Mouse (Mus musculus): ENCODE measurements around the gene Ankrd55. TPM values are rescaled to one million over a fixed set of nuclear protein-coding genes. Genes with fewer than 3 reads are reported as not detected.

Ankrd55 gene
- polyA plus RNA-seq, 1 experiment from 2014 or later: 0.24 TPM

- H3K27me3 ChIP-seq (replicated peaks): no peaks in the 10 kb centered on the region
- H3K9ac ChIP-seq: no peak overlapping the region
- H3K9me3 ChIP-seq: no peaks in the 10 kb centered on the region
- peak; percentile 25; the same call in 1 of the 2 replicates for ATAC-seq (ENCODE audit: insufficient read depth, low FRiP score, low read depth)
- H3K4me3 ChIP-seq (replicated peaks): no peak overlapping the region
- no peaks in the 10 kb centered on the region for H3K4me1 ChIP-seq
- peak overlapping the region; percentile 40; the same call in 1 of the 2 replicates for H3K27ac ChIP-seq
- no peaks in the 10 kb centered on the region for H3K36me3 ChIP-seq
- WGBS: 23% methylated on average over 7 of the region's 7 CpGs
- no peak overlapping the region for H3K4me2 ChIP-seq
These were observed 58.5 kb downstream of the Ankrd55 start for GRCm38 (mm10) chr13:112346659-112347142.

- H3K27me3 ChIP-seq (replicated peaks): no peaks in the 10 kb centered on the region
- no peaks in the 10 kb centered on the region for H3K9me3 ChIP-seq
- no peak for ATAC-seq (ENCODE audit: insufficient read depth, low FRiP score, low read depth)
These were observed 60.0 kb downstream of the Ankrd55 start for GRCm38 (mm10) chr13:112348250-112348649.

GRCm38 (mm10) chr13:112348896-112349484, 60.7 kb downstream of the Ankrd55 start:
- no peak overlapping the region for H3K4me2 ChIP-seq
- no peak overlapping the region for H3K27ac ChIP-seq
- H3K9me3 ChIP-seq: no peaks in the 10 kb centered on the region
- 85% methylated on average over 14 of the region's 14 CpGs for WGBS
- H3K36me3 ChIP-seq: no peaks in the 10 kb centered on the region
- H3K4me3 ChIP-seq (replicated peaks): no peak overlapping the region
- H3K9ac ChIP-seq: no peak overlapping the region
- no peak for ATAC-seq (ENCODE audit: insufficient read depth, low FRiP score, low read depth)
- no peaks in the 10 kb centered on the region for H3K27me3 ChIP-seq (replicated peaks)
- H3K4me1 ChIP-seq: no peaks in the 10 kb centered on the region

More at GRCm38 (mm10) chr13:112348250-112348649, 60.0 kb downstream of the Ankrd55 start:
- H3K27ac ChIP-seq: no peak overlapping the region
- no peak overlapping the region for H3K9ac ChIP-seq
- H3K4me1 ChIP-seq: no peaks in the 10 kb centered on the region
- no peak overlapping the region for H3K4me2 ChIP-seq
- no peak overlapping the region for H3K4me3 ChIP-seq (replicated peaks)
- H3K36me3 ChIP-seq: no peaks in the 10 kb centered on the region
- WGBS: 100% methylated on average over 1 of the region's 1 CpGs

GRCm38 (mm10) chr13:112349500-112349899, 61.2 kb downstream of the Ankrd55 start:
- Histone ChIP-seq H3K36me3 (no peaks in the 10 kb centered on the region), H3K27ac (no peak overlapping the region), H3K9ac (no peak overlapping the region), H3K27me3 (replicated peaks) (no peaks in the 10 kb centered on the region), H3K4me1 (no peaks in the 10 kb centered on the region), H3K4me3 (replicated peaks) (no peak overlapping the region), H3K4me2 (no peak overlapping the region), H3K9me3 (no peaks in the 10 kb centered on the region)
- 90% methylated on average over 7 of the region's 7 CpGs for WGBS
- no peak for ATAC-seq (ENCODE audit: insufficient read depth, low FRiP score, low read depth)

GRCm38 (mm10) chr13:112351943-112352342, 63.7 kb downstream of the Ankrd55 start:
- no peak overlapping the region for H3K9ac ChIP-seq
- H3K36me3 ChIP-seq: no peaks in the 10 kb centered on the region
- no peaks in the 10 kb centered on the region for H3K4me1 ChIP-seq
- H3K4me2 ChIP-seq: no peak overlapping the region
- no peak for ATAC-seq (ENCODE audit: insufficient read depth, low FRiP score, low read depth)
- H3K27ac ChIP-seq: no peak overlapping the region
- no peak overlapping the region for H3K4me3 ChIP-seq (replicated peaks)
- WGBS: 65% methylated on average over 8 of the region's 8 CpGs
- no peaks in the 10 kb centered on the region for H3K9me3 ChIP-seq
- H3K27me3 ChIP-seq (replicated peaks): no peaks in the 10 kb centered on the region

- Histone ChIP-seq H3K4me1 (no peaks in the 10 kb centered on the region), H3K4me3 (replicated peaks) (no peak overlapping the region), H3K27me3 (replicated peaks) (no peaks in the 10 kb centered on the region), H3K27ac (no peak overlapping the region), H3K9me3 (no peaks in the 10 kb centered on the region), H3K36me3 (no peaks in the 10 kb centered on the region), H3K4me2 (no peak overlapping the region), H3K9ac (no peak overlapping the region)
- 48% methylated on average over 6 of the region's 6 CpGs for whole genome bisulfite sequencing
- no peak for ATAC-seq (ENCODE audit: insufficient read depth, low FRiP score, low read depth)
These were observed 66.0 kb downstream of the Ankrd55 start for GRCm38 (mm10) chr13:112354109-112354867.

GRCm38 (mm10) chr13:112354958-112355357, 66.7 kb downstream of the Ankrd55 start:
- Histone ChIP-seq H3K9ac (no peak overlapping the region), H3K4me3 (replicated peaks) (no peak overlapping the region), H3K27me3 (replicated peaks) (no peaks in the 10 kb centered on the region), H3K27ac (no peak overlapping the region), H3K4me2 (no peak overlapping the region), H3K4me1 (no peaks in the 10 kb centered on the region), H3K36me3 (no peaks in the 10 kb centered on the region), H3K9me3 (no peaks in the 10 kb centered on the region)
- ATAC-seq (ENCODE audit: insufficient read depth, low FRiP score, low read depth): no peak
- 76% methylated on average over 10 of the region's 10 CpGs for WGBS

GRCm38 (mm10) chr13:112355794-112356486, 67.7 kb downstream of the Ankrd55 start:
- no peaks in the 10 kb centered on the region for H3K36me3 ChIP-seq
- ATAC-seq (ENCODE audit: insufficient read depth, low FRiP score, low read depth): no peak
- H3K4me3 ChIP-seq (replicated peaks): no peak overlapping the region
- no peak overlapping the region for H3K9ac ChIP-seq
- H3K27me3 ChIP-seq (replicated peaks): no peaks in the 10 kb centered on the region
- H3K9me3 ChIP-seq: no peaks in the 10 kb centered on the region
- no peak overlapping the region for H3K4me2 ChIP-seq
- WGBS: 88% methylated on average over 20 of the region's 20 CpGs
- H3K27ac ChIP-seq: no peak overlapping the region
- H3K4me1 ChIP-seq: no peaks in the 10 kb centered on the region

- no peaks in the 10 kb centered on the region for H3K27me3 ChIP-seq (replicated peaks)
- WGBS: 86% methylated on average over 4 of the region's 4 CpGs
- no peaks in the 10 kb centered on the region for H3K9me3 ChIP-seq
- H3K4me2 ChIP-seq: no peak overlapping the region
- no peaks in the 10 kb centered on the region for H3K36me3 ChIP-seq
- no peak overlapping the region for H3K27ac ChIP-seq
- no peak overlapping the region for H3K9ac ChIP-seq
- no peak for ATAC-seq (ENCODE audit: insufficient read depth, low FRiP score, low read depth)
- no peaks in the 10 kb centered on the region for H3K4me1 ChIP-seq
- H3K4me3 ChIP-seq (replicated peaks): no peak overlapping the region
These were observed 73.3 kb downstream of the Ankrd55 start for GRCm38 (mm10) chr13:112361575-112361974.

GRCm38 (mm10) chr13:112363218-112363617, 75.0 kb downstream of the Ankrd55 start:
- no peak for ATAC-seq (ENCODE audit: insufficient read depth, low FRiP score, low read depth)
- no peaks in the 10 kb centered on the region for H3K36me3 ChIP-seq
- H3K27me3 ChIP-seq (replicated peaks): no peaks in the 10 kb centered on the region
- H3K4me3 ChIP-seq (replicated peaks): no peak overlapping the region
- 87% methylated on average over 10 of the region's 10 CpGs for WGBS
- no peak overlapping the region for H3K27ac ChIP-seq
- H3K4me2 ChIP-seq: no peak overlapping the region
- H3K9me3 ChIP-seq: no peaks in the 10 kb centered on the region
- no peaks in the 10 kb centered on the region for H3K4me1 ChIP-seq
- no peak overlapping the region for H3K9ac ChIP-seq

- no peak overlapping the region for H3K27ac ChIP-seq
- no peak overlapping the region for H3K9ac ChIP-seq
- no peaks in the 10 kb centered on the region for H3K27me3 ChIP-seq (replicated peaks)
- no peaks in the 10 kb centered on the region for H3K4me1 ChIP-seq
- H3K4me3 ChIP-seq (replicated peaks): no peak overlapping the region
- no peak overlapping the region for H3K4me2 ChIP-seq
- 94% methylated on average over 3 of the region's 3 CpGs for WGBS
- H3K36me3 ChIP-seq: no peaks in the 10 kb centered on the region
- no peak for ATAC-seq (ENCODE audit: insufficient read depth, low FRiP score, low read depth)
- H3K9me3 ChIP-seq: no peaks in the 10 kb centered on the region
These were observed 75.5 kb downstream of the Ankrd55 start for GRCm38 (mm10) chr13:112363746-112364145.

GRCm38 (mm10) chr13:112364698-112365097, 76.4 kb downstream of the Ankrd55 start:
- no peak overlapping the region for H3K9ac ChIP-seq
- H3K27me3 ChIP-seq (replicated peaks): no peaks in the 10 kb centered on the region
- H3K27ac ChIP-seq: no peak overlapping the region
- no peaks in the 10 kb centered on the region for H3K4me1 ChIP-seq
- H3K36me3 ChIP-seq: no peaks in the 10 kb centered on the region
- WGBS: 88% methylated on average over 5 of the region's 5 CpGs
- H3K4me3 ChIP-seq (replicated peaks): no peak overlapping the region
- no peak overlapping the region for H3K4me2 ChIP-seq
- H3K9me3 ChIP-seq: no peaks in the 10 kb centered on the region
- ATAC-seq (ENCODE audit: insufficient read depth, low FRiP score, low read depth): no peak
